Mouse (Mus musculus): ENCODE measurements around the gene Lpin2.
A peak's percentile ranks its signal among the peaks of the same experiment; 100 is the strongest.

Lpin2 gene

DNA sequence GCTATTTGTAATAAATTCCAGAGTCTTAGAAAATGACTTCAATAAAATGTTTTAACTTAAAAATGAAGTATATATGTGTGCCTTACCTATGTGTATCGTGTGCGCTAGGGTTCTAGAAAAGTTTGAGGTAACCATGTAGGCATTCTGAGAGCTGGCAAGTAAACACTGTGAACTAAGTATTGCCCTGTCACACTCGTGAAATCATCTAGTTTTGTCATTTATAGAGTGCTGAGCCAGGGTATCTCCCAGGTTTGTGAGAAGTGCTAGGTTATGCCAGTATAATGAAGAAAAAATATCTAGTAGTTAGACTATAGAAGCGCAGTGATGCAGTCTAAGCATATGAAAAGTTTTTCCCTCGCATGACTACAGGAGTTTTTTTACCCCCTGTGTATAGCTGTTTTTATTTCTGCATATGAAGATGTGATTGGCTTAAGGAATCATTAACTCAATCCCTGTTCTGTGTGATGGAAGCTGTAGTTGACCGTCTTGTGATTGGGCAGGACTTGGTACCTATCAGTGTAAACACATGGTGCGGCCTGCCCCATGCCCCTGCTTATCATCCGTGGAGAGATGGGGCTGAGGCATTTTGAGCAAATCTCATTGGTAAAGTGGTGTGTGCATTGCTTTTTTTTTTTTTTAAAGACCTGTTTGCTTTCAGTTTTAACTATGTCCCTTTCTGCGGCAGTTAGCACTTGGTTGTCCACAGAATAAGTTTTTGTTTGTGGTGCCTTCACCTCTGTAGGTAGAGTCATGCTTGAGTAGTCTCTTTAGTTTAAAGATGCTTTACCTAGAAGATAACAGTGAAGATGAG is 21.8 kb downstream of the Lpin2 start:
- no peak for DNase-seq (ENCODE audit: low spot score)

DNA sequence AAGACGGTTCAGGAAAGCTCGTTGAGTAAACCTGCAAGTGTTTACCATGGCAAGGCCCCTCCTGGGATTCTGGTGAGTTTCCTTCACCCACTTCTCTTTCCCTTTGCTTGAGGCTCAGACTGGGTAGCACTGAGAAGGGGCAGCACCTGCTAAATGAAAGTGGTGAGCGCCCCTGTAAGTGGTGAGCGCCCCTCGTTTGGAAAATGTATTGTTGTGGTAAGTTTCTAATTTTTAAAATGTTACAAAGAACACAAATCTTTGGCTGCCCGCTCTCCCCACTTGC is 22.4 kb downstream of the Lpin2 start:
- DNase-seq (ENCODE audit: low spot score), result no peak

DNA sequence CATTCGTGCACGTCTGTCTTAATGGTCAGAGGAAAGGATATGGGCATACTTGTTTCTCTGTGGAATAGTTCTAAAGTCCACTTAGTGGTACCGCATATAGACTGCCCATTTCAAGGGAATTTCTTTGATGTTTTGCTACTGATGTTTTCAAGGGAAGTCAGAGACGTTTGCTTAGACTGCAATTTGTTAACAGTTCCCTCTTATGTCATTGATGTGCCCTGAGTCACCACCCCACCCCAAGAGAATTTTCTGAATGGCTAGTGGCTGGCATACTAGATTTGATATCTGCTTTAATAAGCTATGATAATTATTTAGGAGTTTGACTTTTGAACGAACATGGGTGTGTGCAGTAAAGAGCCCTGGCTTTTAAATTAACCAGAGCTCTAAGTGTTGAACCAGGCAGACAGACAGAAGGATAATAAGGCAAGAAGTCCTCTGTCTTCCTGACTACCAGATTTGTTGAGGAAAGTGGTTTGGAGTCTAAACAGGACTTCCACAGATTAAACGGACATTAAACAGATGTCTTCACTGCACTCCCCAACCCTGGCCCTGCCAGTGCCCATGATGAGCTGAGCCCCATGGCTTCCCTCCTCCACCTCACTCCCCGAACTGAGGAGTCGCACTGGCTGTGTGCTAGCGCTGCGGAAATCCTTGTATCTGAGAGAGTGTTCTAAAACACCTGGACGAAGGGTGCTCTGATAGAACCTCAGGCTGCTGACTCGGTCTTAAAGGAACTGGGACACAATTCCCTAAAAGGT is 24.0 kb downstream of the Lpin2 start:
- DNase-seq (ENCODE audit: low spot score), result no peak

DNA sequence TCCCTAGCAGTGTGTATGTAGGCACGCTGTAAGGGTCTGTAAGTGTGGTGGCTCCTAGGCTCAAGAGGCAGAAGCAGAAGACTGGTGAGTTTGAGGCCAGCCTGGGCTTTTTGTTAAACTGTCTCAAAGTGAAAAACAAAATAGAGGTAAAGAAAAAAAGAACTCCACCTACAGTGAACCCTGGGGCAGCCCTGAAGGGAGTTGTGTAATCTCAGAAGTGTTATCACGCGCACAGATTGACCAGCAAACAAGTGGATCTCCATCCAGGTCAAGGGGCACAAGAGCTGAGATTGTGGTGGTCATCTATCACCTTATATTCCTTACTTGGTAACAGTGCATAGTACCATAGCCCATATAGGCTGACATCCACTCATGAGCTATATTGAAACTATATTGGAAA is 24.9 kb downstream of the Lpin2 start:
- no peak for DNase-seq (ENCODE audit: low spot score)

DNA sequence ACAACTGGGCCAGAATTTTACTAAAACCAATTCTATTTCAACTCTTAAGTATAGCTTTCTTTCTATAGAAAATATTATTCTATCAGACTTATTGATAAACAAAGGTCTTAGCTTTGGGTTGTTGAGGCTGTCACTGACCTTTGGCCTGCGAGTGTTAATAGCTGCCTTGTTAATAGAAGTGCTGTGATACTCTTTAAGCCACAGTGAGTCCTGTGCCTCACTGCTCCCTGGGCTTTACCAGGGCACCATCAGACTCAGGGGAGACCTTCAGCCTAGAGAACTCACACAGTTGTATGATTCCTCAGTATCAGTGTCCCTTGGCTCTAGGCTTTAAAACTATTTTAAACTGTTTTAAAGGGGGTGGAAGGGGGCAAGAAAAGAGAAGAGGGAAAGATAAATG is 26.0 kb downstream of the Lpin2 start:
- no peak for DNase-seq (ENCODE audit: low spot score)

DNA sequence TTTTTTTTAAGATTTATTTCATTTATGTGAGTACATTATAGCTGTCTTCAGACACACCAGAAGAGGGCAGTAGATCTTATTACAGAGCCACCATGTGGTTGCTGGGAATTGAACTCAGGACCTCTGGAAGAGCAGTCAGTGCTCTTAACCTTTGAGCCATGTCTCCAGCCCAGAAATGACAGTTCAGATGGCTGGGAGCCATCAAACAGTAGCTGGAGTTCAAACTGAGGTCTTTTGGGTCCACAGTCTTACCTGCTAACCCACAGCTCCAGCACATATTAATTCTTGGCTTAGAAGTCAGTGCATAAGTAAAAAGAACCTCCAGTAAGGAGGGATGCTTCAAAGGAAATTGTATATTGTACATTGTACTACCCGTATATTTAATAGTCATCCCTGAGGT is 26.6 kb downstream of the Lpin2 start:
- no peak for DNase-seq (ENCODE audit: low spot score)

DNA sequence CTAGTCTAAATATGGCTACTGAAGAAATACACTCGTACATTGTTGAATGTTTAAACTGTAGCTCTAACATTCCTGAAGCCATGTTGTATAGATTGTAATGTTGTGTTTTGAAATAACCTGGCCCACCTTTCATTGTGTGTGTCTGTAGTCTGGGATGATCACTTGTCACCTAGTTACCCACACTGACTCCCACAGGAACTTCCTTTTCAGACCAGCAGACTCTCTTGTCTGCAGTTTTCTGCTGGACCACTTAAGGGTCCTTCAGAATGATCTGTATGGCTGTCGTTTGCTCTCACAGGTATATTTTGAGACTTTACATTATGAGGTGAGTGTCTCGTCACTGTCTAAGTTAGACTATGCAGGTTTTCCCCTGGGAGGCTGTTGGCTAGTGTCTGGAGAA is 27.6 kb downstream of the Lpin2 start:
- no peak for DNase-seq (ENCODE audit: low spot score)

DNA sequence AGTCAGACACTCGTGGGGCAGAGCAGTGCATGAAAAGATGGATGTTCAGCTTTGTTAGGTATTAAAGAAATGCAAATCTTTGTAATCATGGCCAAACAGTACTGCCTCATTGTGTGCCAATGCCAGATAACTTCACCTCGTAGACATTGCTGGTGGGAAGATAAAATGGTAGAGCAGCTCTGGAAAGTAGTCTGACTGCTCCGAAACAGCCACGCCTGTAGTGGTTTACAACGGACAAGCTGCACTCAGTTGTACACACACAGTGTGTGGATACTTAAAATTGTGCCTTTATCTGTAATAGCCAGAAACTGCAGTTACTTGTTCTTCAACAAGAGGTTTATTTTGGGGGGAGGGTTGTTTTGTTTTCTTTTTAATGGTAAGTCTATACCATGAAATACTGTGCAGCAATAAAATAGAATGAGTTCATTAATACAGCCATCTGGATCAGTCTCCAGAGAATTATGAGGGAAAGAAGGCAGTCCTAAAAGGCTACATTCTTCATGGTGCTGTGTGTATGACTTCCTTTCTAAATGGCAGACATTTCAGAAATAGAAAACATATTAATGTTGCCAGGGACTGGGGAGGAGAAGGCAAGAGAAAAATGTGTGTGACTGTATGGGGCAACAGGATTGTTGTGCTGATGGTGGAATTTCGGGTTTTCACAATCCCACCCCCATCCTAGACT is 29.7 kb downstream of the Lpin2 start:
- DNase-seq (ENCODE audit: low spot score), result no peak

DNA sequence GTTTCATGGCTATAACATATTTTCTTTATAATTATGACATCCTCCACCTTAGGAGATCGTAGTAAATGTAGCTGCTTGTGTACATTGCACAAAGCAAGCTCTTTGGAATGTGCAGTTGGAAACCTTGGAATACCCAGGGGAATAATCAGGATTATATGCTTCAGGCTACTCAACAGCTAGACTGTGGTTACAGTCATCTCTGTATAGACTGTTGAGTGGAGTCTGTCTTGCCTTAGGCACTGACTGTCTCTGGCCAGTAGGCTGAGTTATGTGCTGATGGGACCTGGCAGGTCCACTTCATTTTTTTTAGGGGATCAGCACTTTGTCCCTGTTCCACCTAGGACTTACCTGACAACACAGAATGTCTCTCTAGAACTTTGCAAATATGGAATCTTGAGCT is 31.3 kb downstream of the Lpin2 start:
- DNase-seq (ENCODE audit: low spot score), result no peak

DNA sequence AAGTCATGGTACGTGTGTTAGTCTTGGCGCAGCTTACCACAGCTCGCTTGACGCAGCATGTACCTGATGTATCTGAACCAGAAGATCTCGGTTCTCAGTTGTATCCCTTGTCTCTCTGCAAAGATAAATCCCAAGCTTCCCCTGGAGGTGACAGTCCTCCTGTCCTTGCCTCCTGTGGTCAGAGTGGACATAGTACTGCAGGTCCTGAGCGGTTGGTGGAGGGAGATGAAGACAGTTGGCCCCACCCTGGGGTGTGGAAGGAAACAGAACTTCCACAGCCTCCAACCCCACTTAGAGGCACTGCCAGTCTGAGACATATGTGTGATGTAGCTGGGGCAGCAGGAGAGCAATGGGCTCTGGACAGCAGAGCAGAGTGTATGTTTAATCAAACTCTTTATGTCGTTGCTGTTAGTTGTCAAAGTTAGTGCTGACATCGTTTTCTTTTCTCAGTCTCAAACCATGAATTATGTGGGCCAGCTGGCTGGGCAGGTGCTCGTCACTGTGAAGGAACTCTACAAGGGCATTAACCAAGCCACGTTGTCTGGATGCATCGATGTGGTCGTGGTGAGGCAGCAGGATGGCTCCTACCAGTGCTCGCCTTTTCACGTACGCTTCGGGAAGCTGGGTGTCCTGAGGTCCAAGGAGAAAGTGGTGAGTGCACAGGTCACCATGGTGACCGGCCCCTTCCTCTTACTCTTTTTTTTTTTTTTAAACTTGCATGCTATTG is 32.3 kb downstream of the Lpin2 start:
- DNase-seq (ENCODE audit: low spot score), result no peak

DNA sequence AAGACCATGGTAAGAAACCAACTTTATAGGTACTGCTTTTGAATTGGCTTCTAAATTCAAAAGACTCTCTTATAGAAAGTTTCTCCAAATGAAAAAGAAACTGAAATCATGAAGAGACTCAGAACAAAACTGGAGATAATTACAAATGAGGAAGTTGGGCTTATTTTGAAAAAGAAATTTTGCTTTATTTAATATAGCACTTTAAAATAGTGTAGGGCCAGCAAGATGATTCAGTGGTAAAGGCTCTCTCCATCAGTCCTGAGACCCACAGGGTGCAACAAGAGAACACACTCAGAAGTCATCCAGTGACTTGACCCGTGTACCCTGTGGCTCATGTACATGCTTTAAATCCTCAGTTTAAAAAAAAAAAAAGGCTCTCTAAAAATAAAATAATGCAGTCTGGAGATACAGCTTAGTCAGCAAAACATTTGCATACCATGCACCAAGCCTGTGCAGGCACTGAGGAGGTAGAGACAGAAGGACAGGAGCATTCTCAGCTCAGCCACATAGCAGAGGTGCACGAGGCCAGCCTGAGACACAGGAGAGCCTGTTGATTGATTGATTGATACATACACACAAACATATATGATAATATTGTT is 33.0 kb downstream of the Lpin2 start:
- DNase-seq (ENCODE audit: low spot score), result no peak

DNA sequence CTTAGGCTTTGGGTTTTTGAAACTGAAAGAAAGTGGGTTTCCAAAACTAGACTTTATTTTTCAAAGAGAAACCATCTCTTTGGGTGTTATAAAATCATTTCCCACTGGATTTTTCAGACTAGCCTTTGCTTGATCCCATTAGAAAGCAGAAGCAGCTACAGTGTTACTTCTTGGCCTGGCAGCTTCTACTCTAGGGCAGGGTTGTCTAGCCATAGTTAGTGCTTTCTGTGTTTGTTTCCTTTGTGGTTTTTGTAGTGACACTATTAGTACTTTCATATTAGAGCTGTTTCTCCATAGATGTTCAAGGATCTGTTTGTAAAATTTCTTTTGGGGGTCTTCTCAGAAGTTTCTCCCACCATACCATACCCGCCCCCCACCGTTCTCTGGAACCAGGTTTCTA is 33.9 kb downstream of the Lpin2 start:
- no peak for DNase-seq (ENCODE audit: low spot score)

DNA sequence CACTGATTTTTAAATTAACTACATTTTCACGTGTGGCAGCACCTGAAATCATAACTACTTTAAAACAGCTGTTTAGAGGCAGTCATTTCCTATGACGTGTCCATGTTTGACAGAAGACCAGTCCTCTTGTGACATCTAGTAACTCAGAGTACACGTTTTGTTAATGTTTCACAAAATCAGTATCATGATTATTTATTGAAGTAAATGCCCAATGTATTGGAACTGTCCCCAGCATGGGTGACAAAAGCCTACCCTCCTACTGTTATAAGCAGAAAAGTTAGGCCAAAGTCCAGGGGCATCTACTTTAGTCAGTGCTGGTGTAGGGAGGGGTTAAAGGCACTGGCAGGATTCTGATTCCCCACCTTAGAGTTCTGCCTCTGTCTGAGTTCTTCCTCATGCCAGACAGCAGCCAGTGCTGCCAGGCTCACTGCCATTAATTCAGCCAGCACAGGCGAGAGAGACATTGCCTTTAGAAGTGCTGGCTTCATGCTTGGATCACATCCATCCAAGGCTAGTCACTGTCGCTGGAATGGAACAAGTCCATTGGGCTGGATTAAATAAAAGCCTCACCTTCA is 34.8 kb downstream of the Lpin2 start:
- DNase-seq (ENCODE audit: low spot score), result no peak

DNA sequence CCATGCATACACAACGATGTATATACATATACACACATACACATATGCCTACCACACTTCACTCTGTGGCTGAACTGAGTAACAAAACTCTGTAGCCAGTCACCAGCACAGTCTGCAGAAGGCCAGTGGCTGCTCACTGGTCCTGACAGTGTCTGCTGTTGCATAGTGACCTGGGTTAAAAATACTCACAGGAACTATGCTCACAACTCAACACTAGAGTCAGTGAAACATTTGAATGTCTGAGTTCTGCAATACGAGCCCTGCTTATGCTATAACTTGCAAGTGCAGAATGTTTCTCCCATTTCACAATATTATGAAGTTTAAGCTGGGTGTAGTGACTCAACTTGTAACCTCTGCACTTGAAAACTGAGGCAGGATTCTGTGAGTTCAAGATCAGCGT is 39.0 kb downstream of the Lpin2 start:
- no peak for DNase-seq (ENCODE audit: low spot score)

DNA sequence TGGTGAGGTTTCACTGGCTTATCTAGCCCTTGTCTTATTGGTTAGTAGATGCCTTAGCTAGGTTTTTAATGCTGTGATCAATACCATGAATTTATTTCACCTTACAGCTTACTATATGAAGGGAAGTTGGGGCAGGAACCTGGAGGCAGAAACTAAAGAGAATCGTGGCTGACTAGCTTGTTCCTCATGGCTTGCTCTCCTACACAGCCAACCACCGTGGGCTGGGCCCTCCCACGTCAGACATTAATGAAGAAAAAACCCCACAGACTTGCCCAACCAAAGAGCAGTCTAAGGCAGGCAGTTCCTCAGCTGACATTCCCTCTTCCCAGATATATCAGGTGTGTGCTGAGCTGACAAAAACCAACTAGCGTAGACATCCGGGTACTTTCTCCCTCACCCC is 41.3 kb downstream of the Lpin2 start:
- DNase-seq (ENCODE audit: low spot score), result no peak

DNA sequence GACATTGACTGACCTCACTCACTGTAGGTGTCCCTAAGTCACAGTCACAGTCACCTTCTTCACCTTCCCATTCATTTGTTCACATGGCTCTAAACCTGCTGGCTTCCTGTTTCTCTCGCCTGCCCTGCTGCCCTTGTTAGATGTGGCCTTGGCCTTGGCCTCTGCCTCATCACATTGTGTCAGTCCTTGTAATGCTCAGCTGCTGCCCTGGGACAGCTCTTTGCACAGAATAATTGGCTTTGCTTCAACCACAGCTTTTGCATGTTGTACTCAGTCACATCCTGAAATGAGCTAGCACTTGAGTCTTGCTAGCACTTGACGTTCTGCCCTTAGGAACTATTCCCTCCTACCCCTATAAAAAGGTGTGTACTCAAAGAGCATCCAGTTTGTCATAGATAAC is 42.2 kb downstream of the Lpin2 start:
- DNase-seq (ENCODE audit: low spot score), result no peak

DNA sequence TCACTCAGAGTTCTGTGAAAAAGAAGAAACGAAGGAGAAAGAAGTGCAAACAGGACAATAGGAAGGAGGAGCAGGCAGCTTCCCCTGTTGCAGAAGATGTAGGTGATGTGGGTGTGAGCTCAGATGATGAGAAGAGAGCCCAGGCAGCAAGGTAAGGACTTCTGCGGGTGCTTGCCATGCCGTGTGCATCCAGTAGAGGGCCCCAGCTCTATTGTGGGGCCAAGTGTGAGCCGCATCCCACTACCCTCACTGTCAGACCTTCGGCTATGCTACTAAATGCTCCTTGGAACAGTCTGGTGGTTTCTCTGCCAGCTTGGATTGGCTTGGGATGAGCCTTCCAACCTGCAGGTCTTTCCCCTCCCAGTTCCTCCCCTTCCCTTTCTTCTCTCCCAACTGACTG is 42.7 kb downstream of the Lpin2 start:
- DNase-seq (ENCODE audit: low spot score), result peak; percentile 64

DNA sequence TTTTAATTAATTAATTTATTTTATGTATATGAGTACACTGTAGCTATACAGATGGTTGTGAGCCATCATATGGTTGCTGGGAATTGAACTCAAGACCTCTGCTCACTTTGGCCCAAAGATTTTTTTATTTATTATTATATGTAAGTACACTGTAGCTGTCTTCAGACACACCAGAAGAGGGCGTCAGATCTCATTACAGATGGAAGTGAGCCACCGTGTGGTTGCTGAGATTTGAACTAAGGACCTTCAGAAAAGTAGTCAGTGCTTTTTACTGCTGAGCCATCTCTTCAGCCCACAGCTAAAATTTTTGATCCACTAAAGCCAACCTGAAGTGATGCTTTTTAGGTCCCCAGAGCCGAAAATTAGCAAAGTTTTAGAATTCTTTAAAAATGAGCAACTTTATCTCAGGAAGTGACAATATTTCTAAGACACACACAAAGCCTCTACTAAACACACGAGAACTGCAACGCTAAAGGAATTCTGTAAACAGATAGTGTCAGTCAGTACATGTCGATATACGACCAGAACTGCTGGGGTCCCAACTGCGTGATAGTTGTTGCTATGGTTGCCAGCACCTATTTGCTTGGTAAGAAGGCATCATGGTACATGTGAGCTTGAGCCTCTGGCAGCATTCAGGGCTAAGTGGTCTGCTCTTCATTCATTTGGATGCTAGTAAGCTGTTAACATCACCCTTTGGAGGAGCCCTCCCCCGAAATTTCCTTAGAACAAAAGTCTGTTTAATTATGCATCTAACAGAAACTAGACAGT is 45.0 kb downstream of the Lpin2 start:
- no peak for DNase-seq (ENCODE audit: low spot score)

DNA sequence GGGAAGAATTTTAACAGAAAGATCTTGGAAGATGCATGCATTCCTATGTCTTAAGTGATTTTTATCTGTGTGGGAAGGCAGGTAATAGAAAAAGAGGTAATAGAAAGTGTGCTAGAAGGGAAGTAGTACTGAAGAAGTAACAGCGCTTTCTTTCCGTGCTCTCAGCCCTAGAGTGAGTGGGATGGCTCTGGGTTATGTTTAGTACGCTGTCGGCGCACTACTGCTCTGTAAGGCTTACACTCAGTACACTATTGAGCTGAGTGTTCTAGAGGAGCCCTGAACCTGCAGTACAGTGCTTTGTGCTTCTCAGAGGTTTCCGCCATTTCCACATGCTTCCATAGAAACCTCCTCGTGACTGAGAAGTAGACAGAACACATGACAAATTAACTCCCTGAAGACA is 46.3 kb downstream of the Lpin2 start:
- no peak for DNase-seq (ENCODE audit: low spot score)

DNA sequence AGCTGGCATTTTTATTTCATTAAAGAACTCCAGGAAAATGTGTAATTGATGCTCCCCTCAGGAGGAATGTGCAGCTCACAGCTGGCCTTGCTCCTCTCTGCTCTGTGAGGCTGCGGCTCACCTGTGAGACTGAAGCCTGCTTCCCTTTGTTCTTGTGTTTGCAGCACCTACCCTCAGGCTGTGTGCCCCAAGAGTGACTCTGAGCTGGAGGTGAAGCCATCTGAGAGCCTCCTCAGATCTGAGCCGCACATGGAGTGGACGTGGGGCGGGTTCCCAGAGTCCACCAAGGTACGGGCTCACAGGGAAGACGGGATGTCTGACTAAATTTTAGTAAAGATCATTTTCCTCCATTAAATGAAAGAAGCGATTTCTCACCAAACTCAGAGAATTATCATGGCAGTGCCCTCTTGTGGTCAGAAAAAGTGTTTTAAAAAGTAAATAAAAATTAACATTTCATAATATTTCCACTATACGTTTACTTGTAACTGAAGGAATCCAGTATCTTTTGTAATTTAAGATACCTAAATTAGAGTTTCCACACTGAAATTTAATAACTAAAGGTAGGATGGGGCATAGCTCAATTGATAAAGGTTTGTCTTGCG is 47.8 kb downstream of the Lpin2 start:
- DNase-seq (ENCODE audit: low spot score), result no peak

DNA sequence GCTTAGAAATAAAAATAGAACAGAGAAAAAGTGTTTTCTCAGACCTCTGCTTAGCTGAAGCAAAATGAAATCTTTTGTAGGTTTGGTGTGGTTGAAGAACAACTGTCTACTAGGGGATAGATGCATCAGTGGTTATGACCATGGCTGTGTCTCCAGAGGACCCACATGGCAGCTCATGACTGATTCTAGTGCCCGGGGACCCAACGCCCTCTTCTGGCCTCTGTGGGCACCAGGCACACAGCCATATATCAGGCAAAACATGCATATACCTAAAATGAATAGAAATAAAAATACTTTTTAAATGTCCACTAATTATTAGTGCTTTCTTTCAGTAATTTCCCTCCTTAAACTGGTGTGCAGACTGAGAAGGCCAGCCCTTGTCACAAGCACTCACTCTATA is 49.6 kb downstream of the Lpin2 start:
- DNase-seq (ENCODE audit: low spot score), result no peak
